Mouse (Mus musculus): ENCODE measurements at regions not wholly inside any gene's neighbourhood (a gene's known extent, or its start where the extent isn't known, plus 50 kb on each side); places are given as distances from the start of the nearest gene placed in this dataset.

DNA sequence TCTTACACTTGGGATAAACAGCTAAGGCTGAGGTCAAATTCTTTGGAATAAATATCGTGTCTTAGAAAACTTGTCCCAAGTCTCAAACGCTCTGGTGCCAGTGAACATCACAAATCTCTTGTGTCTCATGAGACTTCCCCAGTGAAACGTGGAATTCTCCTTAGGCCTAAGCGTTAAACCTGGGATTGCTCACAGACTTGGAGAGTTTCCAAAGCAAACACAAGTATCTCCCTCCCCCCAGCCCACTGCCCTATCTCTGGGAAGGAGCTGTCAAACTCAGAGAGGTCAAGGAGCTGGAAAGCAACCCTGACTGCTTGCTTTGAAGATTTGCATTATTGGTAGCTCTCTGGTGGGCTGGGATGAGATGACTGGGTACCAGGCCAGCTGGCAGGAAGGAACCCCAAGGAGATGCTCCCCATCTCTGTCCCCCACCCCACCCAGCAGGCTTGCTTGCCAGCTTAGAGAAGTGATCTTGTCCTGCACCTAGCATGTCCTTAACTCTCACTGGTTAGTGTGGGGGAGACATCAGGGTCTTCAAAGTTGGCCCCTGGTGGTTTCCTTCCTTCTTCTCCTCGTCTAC is 219.1 kb downstream of the Fam43a start:
- DNase-seq: no peak

DNA sequence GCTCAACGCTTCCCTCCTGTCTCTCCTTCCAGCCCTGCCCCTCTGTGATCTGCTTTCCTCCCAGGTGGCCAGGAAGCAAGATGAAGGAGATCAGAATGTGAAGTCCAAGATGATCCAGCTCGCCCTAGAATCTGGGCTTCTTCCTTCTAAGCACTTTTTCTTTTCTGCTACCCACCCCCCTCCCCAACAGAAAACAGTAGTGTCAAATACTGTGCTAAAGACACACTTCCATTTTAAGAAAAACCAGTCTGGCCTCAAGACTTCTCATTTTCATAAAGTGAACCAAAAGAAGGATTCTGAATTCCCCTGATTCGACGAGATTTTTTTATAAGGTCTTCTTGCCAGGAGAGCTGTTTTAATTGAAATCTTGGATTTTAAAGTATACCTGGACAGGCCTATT is 219.8 kb downstream of the Fam43a start:
- no peak for DNase-seq

DNA sequence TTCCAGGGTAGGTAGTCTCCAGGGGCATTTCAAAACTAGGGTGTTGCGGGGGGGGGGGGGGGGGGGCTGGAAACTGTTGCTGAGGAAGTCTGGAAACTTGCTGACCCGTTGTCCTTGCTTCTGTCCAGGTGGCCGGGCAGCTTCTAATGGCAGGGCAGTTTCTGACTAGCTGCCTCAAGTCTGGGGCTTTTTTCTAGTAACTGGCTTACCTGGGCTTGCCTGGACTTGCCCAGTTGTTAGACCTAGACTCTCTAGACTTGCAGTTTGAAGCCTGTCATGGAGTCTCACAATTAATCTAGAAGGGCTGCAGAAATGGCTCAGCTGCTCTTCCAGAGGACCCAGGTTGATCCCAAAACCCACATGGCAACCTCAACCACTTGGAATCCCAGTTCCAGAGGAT is 220.7 kb downstream of the Fam43a start:
- no peak for DNase-seq

DNA sequence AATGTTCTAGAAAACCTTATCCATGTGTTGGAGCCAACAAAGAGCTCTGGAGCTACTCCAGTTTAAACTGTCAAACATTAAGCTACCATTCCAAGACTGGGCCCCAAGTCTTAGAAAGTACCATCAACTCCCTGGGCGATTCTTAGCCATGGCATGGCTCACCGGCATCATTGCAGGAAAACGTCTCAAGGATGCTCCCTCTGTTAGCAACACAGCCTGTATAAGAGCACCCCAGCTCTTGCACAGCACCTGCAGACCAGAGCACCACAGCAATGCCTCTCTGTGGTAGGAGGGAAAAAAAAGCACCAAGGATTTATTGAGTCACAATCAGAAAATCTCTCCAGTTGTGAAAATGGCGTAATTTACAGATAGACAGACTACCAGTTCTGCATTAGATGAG is 221.2 kb downstream of the Fam43a start:
- DNase-seq: no peak

- DNase-seq: peak; percentile 79
These were observed 221.8 kb downstream of the Fam43a start for GRCm38 (mm10) chr16:30821191-30821910.

DNA sequence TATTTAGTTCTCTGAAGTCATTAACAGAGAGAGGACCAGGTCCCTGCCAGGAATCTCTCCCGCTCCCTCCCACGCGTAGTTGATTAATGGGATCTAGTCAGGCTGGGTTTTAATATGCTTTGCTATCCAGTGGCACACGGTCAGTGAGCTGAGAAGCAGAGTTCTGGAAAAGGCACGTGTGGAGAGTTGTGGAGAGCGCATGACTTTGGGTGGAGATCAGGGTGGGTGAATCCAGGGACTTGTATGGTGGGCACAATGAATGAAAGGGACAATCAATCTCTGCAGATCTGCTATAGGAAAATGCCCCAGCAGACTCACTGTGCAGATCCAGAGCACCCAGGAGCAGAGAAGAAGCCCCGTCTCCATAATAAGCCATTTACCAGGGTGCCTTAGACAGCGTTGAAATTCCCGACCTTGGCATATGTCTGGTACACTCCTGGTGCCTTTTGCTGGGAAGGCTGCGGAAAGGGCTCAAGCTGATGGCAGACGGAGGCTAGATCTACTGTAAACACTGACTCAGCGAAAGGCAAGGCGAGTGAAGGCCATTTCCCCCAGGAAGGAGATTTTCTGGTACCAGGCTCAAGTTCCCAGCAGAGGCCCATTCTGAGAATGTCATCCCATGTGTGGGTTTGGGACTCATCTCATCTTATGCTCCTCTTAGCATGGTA is 222.5 kb downstream of the Fam43a start:
- peak; percentile 34 for DNase-seq

DNA sequence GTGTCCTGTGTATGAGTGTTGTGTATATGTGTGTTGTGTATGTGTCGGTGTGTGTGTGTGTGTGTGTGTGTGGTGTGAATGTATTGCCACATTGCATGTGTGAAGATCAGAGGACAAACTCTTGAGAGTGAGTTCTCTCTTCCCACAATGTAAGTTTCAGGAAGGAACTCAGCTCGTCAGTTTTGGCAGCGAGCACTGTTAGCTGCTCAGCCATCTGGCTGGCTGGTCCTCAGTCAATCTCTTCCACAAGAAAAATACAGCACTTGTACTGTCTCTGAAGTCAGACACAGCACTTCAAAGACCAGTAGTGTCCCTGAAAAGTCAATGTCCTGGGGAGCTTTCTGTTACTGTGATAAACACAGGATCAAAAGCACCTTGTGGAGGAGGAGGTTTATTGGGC is 226.6 kb downstream of the Fam43a start:
- no peak for DNase-seq

DNA sequence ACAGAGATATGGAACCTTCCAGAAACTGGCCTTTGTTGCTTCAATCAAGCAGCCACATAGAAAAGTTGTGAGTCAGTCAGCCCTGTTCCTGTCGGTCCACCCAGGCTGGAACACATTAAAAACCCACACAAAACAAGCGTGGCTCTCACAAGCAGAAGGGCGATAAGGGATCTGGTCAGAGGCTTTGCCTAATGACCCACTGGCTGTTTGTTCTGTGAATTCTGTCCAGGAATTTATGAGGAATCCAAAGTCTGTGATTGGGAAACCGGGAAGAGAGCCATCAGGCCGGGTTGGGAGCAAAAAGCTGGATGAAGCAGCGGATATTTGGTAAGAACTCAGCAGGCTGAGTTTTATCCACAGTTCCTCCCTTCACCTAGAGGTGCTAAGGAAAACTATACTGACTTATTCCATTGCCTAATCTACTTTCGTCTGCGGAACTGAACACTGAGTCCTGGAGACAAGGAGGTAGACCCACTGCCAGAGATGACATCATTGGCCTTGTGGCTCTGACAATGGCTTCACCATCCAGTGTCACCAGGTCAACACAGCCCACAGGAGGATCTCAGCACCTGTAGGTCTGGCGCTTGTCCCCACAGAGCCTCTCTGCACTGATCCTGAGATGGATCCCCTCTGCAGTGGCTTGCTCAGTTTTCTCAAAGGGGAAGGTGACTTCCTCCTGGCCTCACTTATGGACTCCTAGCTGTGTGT is 228.5 kb downstream of the Fam43a start:
- no peak for DNase-seq

- DNase-seq: no peak
These were observed 235.0 kb downstream of the Fam43a start for GRCm38 (mm10) chr16:30834561-30834960.

GRCm38 (mm10) chr16:30835678-30836077 is 236.2 kb downstream of the Fam43a start:
- no peak for DNase-seq

DNA sequence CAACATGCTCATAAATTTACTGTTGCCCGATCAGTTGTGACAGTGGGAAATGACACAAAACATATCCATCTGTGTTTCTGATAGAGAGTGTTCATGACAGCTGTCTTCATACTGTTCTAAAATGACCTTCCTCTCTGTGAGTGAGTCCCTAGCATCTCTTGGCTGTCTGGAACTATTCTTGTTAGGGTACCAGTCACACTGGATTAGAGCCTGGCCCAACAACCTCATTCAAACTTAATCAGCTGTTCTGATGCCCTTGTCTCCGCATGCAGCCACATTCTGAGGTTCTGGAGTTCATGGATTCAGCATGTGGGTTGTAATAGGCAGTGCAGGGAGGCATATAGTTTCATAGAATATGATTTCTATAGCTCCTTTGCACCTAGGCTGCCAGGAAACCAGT is 238.4 kb downstream of the Xxylt1 start:
- no peak for DNase-seq

- no peak for DNase-seq
These were observed 228.6 kb downstream of the Xxylt1 start for GRCm38 (mm10) chr16:30852595-30852994.

GRCm38 (mm10) chr16:30854716-30855115 is 226.5 kb downstream of the Xxylt1 start:
- no peak for DNase-seq

DNA sequence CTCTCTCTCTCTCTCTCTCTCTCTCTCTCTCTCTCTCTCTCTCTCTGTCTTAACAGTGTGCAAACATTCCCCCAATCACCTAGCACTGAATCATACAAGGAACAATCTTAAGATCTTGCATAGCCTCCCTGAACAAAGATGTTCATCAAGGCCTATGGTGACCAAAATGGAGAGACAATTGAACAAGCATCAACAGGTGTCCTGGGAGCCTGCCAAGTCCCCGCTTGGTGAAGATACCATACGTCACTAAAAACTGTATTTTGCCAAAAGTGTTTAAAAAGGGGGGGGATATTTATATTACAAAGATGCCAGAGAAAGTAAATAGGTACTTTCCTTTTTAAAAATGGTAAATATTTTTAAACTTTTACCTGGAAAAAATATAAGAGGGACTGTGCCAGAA is 223.6 kb downstream of the Xxylt1 start:
- DNase-seq: no peak

- DNase-seq: no peak
These were observed 211.9 kb downstream of the Xxylt1 start for GRCm38 (mm10) chr16:30869136-30869909.

DNA sequence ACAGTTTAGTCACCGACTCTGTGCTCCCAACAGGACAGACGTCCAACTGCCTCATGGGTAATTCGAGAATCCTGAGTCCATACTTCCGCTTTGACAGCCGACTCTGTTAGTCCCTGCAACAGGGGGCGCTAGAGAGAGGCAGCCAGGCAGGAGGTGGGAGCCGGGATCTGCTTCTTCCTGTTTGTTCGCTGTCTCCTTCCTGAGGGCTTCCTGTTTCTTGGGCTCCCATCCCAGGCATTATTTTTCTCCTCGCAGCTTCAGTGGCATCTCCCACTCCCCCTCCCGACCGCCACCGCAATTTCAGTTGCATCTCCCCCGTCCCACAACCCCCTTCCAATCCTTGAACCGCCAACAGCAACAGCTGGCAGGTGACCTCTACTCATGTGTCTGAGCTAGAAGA is 211.1 kb downstream of the Xxylt1 start:
- DNase-seq: peak; percentile 71

DNA sequence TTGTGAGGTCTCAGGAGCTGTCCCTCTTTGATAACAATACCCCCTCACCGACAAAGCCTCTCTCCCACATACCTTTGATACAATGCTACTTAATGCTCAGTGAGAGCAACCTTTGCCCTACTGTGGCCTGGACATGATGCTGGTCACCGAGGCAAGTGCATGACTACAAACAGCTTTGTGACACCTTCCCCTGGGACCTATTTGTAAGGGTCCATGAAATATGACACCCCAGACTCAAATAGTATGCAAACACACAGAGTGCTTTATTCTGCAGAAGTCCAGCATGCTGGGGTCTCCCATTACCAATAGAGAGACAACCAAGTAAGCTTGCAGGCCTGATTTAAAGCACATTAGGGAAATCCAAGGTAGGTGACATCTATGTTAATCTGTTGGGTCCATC is 210.6 kb downstream of the Xxylt1 start:
- no peak for DNase-seq

DNA sequence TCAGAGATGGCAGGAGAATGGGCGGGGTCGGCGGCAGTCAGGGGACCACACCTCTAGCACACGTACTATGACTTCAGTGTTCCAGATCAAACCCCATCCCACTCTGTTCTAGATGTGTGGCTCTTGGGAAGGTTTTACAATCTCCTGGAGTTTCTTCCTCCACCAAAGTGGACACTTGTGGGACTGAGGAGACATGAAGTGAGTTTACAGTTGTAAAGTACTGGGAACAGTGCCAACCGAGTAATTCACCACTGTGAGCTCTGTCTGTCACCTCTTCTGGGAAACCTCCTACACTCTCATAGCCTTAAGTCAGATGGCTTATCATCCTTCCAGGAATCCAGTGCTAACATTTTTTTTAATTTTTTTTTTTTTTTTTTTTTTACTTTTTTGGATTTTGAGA is 209.1 kb downstream of the Xxylt1 start:
- DNase-seq: no peak

DNA sequence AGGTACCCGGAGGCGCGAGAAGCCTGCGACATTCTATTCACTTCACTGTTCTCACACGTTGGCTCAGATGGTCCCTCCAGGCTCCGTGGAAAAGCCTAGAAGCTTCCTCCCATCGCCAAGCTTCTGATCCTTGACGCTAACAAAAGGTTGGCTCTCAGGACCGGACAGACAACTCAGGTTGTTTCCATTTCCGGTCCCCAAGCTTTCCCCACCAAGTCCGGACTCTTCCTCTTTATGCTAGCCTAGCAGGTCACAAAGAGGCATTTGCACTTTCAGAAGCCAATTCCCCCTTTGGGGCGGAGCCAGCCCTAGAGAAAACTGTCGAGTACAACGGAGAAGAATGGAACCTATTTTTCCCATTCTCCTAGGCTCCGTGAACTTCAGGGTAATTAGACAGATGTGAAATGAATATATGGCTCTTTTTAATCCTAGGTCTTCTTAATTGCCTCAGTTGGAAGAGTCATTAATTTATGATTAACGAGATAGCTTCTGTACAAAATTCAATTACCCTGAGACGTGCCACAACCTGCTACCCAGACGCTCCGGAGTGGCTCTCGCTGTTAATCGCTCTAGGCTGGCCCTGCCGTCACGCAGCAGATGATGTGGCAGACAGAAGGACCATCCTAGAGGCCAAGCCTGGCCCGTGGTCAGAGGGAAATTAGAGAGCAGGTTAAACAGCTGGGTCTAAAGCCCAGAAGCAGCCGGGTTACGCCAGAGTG is 207.6 kb downstream of the Xxylt1 start:
- DNase-seq: peak; percentile 49

GRCm38 (mm10) chr16:30875235-30875829 is 205.9 kb downstream of the Xxylt1 start:
- DNase-seq: no peak

- no peak for DNase-seq
These were observed 202.4 kb downstream of the Xxylt1 start for GRCm38 (mm10) chr16:30878821-30879220.

GRCm38 (mm10) chr16:30879878-30880277 is 201.4 kb downstream of the Xxylt1 start:
- no peak for DNase-seq
